Mouse (Mus musculus) kidney, postnatal 0 days (tissue): ENCODE results near the gene Atg101. TPM values are rescaled to one million over a fixed set of nuclear protein-coding genes. Genes with fewer than 3 reads are reported as not detected.

Experiments used
- ATAC-seq: fragments of 200-750 bp; cut with Nextera tagmentation; replicated peaks from 2 replicates; pipeline ENCODE4 v1.8.0; 2017; ENCODE audit warnings: low read depth, moderate number of reproducible peaks, moderate TSS enrichment, moderate library complexity; ENCODE audit not compliant: low FRiP score
- DNase-seq: peaks from one replicate; pipeline ENCODE4 v3.0.0-alpha.2; 2016; ENCODE audit warnings: low spot score
- H3K27ac ChIP-seq: fragments of 300-500 bp; sonication (generic); 2 replicates; pipeline ENCODE4 v1.5.1; 2014; ENCODE audit warnings: mild to moderate bottlenecking
- H3K27me3 ChIP-seq: fragments of 300-500 bp; sonication (generic); 2 replicates; pipeline ENCODE4 v1.6.1; 2014; ENCODE audit warnings: low read length, mixed read lengths; ENCODE audit not compliant: insufficient read depth
- H3K36me3 ChIP-seq: fragments of 300-500 bp; sonication (generic); 2 replicates; pipeline ENCODE4 v1.6.1; 2014; ENCODE audit warnings: low read length, mixed read lengths; ENCODE audit not compliant: insufficient read depth
- H3K4me1 ChIP-seq: fragments of 300-500 bp; sonication (generic); replicated peaks from 2 replicates; pipeline ENCODE4 v1.6.1; 2014; ENCODE audit warnings: antibody characterized with exemption, low read length, mixed read lengths; ENCODE audit not compliant: insufficient read depth
- H3K4me2 ChIP-seq: fragments of 300-500 bp; sonication (generic); 2 replicates; pipeline ENCODE4 v1.6.1; 2014; ENCODE audit warnings: mild to moderate bottlenecking, low read length, moderate library complexity, mixed read lengths
- H3K4me3 ChIP-seq: fragments of 300-500 bp; sonication (generic); replicated peaks from 2 replicates; pipeline ENCODE4 v1.5.1; 2014; ENCODE audit warnings: low read depth, low read length
- H3K9ac ChIP-seq: fragments of 300-500 bp; sonication (generic); 2 replicates; pipeline ENCODE4 v1.6.1; 2014; ENCODE audit warnings: low read depth, low read length
- H3K9me3 ChIP-seq: fragments of 300-500 bp; sonication (generic); replicated peaks from 2 replicates; pipeline ENCODE4 v1.6.1; 2016; ENCODE audit warnings: low read length, inconsistent platforms, mixed read lengths
- CTCF ChIP-seq: IDR thresholded peaks from 2 replicates; pipeline ENCODE4 v1.5.1; 2016; ENCODE audit warnings: antibody characterized with exemption, low read depth, mild to moderate bottlenecking, moderate library complexity
- WGBS: fragments of 180-500 bp; shearing (Covaris S2); extraction: QIAGEN DNeasy Blood & Tissue Kit; methylation state at CpG from one replicate; pipeline ENCODE4 v1.1.7; 2014; 5-methylcytosine and 5-hydroxymethylcytosine counted together
- polyA plus RNA-seq: library from polyadenylated mRNA; unstranded; fragments of >200 nt; fragmentation: Nextera tagmentation; extraction: Ambion mirVana; gene quantifications from 2 replicates; pipeline ENCODE4 v1.2.1, GENCODE M21; 2015

Gene Atg101
- polyA plus RNA-seq, 1 experiment from 2014 or later: 77.1 TPM

- DNase-seq: no peak
- no peak for TF ChIP-seq CTCF
- H3K27me3 ChIP-seq: no peaks in the 10 kb centered on the region
- H3K4me1 ChIP-seq: peaks cover 10% of the 10 kb centered on the region; the same call in 1 of the 2 replicates
- no peak overlapping the region for H3K4me2 ChIP-seq
- H3K9ac ChIP-seq: no peak overlapping the region
- no peak overlapping the region for H3K27ac ChIP-seq
- no peak overlapping the region for H3K4me3 ChIP-seq
- no peaks in the 10 kb centered on the region for H3K36me3 ChIP-seq
- WGBS: 56% methylated on average over 3 of the region's 3 CpGs
- ATAC-seq: no peak
- no peaks in the 10 kb centered on the region for H3K9me3 ChIP-seq
These were observed 40.1 kb upstream of the Atg101 start for GRCm38 (mm10) chr15:101244012-101244411.

GRCm38 (mm10) chr15:101246231-101247154, 37.6 kb upstream of the Atg101 start:
- peak; percentile 98 for ATAC-seq
- Histone ChIP-seq H3K27ac (peak overlapping the region; percentile 87), H3K27me3 (no peaks in the 10 kb centered on the region), H3K9me3 (no peaks in the 10 kb centered on the region), H3K4me3 (peak overlapping the region; percentile 32), H3K4me2 (peak overlapping the region; percentile 61), H3K4me1 (peaks cover 9% of the 10 kb centered on the region; the same call in 1 of the 2 replicates), H3K9ac (peak overlapping the region; percentile 58), H3K36me3 (no peaks in the 10 kb centered on the region)
- DNase-seq: peak; percentile 99
- under 1% methylated on average over 56 of the region's 56 CpGs for WGBS
- peak; percentile 56 for TF ChIP-seq CTCF

GRCm38 (mm10) chr15:101247155-101247498, 36.9 kb upstream of the Atg101 start:
- Histone ChIP-seq H3K4me2 (peak overlapping the region; percentile 61), H3K36me3 (no peaks in the 10 kb centered on the region), H3K9ac (no peak overlapping the region; the same call in 1 of the 2 replicates), H3K4me1 (peaks cover 9% of the 10 kb centered on the region; the same call in 1 of the 2 replicates), H3K27me3 (no peaks in the 10 kb centered on the region), H3K4me3 (no peak overlapping the region), H3K9me3 (no peaks in the 10 kb centered on the region), H3K27ac (peak overlapping the region; percentile 87; the same call in 1 of the 2 replicates)
- DNase-seq (no peak), ATAC-seq (no peak)
- WGBS: 100% methylated on average over 1 of the region's 1 CpGs
- no peak for TF ChIP-seq CTCF

GRCm38 (mm10) chr15:101248029-101248710, 35.9 kb upstream of the Atg101 start:
- no peak for DNase-seq
- Histone ChIP-seq H3K4me2 (no peak overlapping the region), H3K9ac (no peak overlapping the region), H3K27me3 (no peaks in the 10 kb centered on the region), H3K9me3 (no peaks in the 10 kb centered on the region), H3K4me3 (no peak overlapping the region), H3K36me3 (no peaks in the 10 kb centered on the region), H3K27ac (no peak overlapping the region), H3K4me1 (peaks cover 9% of the 10 kb centered on the region; the same call in 1 of the 2 replicates)
- no peak for TF ChIP-seq CTCF
- ATAC-seq: no peak
- WGBS: 67% methylated on average over 5 of the region's 5 CpGs

- TF ChIP-seq CTCF: no peak
- H3K27me3 ChIP-seq: no peaks in the 10 kb centered on the region
- no peaks in the 10 kb centered on the region for H3K9me3 ChIP-seq
- WGBS: 71% methylated on average over 9 of the region's 9 CpGs
- no peak overlapping the region for H3K27ac ChIP-seq
- H3K9ac ChIP-seq: no peak overlapping the region
- no peaks in the 10 kb centered on the region for H3K36me3 ChIP-seq
- H3K4me3 ChIP-seq: no peak overlapping the region
- H3K4me2 ChIP-seq: no peak overlapping the region
- ATAC-seq (no peak), DNase-seq (no peak)
- H3K4me1 ChIP-seq: peaks cover 14% of the 10 kb centered on the region; the same call in 1 of the 2 replicates
These were observed 33.8 kb upstream of the Atg101 start for GRCm38 (mm10) chr15:101250220-101250800.

GRCm38 (mm10) chr15:101251930-101252329, 32.1 kb upstream of the Atg101 start:
- no peak overlapping the region for H3K4me2 ChIP-seq
- H3K27me3 ChIP-seq: no peaks in the 10 kb centered on the region
- no peak for TF ChIP-seq CTCF
- no peak for ATAC-seq
- H3K36me3 ChIP-seq: no peaks in the 10 kb centered on the region
- H3K27ac ChIP-seq: no peak overlapping the region
- WGBS: 90% methylated on average over 5 of the region's 5 CpGs
- H3K9me3 ChIP-seq: no peaks in the 10 kb centered on the region
- no peak overlapping the region for H3K9ac ChIP-seq
- H3K4me1 ChIP-seq: peaks cover 8% of the 10 kb centered on the region; the same call in 1 of the 2 replicates
- no peak for DNase-seq
- H3K4me3 ChIP-seq: no peak overlapping the region
